Mouse (Mus musculus) liver, postnatal 0 days (tissue): ENCODE measurements around the gene Slc7a11.

Experiments
- CTCF ChIP-seq: sonication (generic); IDR thresholded peaks from 2 replicates; pipeline ENCODE4 v1.5.1; 2016; ENCODE audit warnings: antibody characterized with exemption, low read depth
- EP300 ChIP-seq: IDR thresholded peaks from 2 replicates; pipeline ENCODE4 v1.6.1; 2016; ENCODE audit warnings: antibody characterized with exemption, low read depth, mild to moderate bottlenecking

DNA sequence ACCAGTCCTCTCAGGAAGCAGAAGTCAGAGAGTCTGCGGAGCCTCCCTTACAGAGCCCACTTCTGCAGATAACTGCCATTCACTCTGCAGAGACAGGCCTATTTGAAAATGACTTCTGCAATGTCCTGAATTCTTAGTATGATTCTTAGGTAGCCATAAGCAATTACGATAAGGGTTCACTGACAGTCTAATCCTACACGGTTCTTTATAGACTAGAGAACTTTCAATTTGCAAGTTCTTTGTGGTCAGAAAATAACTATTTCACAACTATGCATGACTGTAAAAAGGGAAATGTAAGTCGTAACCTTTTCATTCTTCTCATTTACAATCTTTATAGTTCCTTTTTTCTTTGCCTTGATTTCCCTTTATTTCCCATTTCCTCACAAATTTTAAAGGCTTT, 380.0 kb downstream of the Slc7a11 start:
- no peak for TF ChIP-seq CTCF
- no peak for TF ChIP-seq EP300
